In the genomic region with DNA sequence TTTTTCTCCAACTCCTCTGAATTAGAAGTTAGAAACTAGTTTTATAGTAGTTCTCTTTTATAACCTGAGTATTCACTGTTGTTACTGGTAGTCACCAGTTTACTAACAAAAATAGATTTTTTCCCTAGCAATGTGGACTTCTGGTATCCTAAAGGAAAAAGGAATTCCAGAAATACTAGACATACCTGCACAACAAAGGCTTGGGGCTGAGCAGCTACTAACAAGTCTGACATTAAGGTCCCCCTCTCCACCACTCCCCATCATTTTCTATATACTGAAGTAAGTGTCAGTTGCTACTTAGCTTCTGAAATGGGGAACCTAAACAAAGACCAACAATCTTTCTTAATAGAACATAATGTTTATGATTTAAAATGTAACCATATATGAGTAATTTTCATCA, we compare ENCODE assay signal across 13 mouse cellular contexts.
"Had no signal": no experiment of that assay in that cellular context is flagged by ENCODE, and none has a peak within 500 bp of the region (broad histone marks: within the 10 kb centered on the region; RNA-seq: fewer than 3 reads in every experiment).

No protein-coding gene starts in this region.

- DNase-seq: gastrocnemius, postnatal 14 days; gastrocnemius, postnatal 36 days; heart, adult 18-20 months; heart, postnatal 14 days; heart, postnatal 36 days; kidney, adult 11 months; kidney, adult 2 months; kidney, adult 9 months; kidney, postnatal 14 days; kidney, postnatal 36 days; layer of hippocampus, adult 9-11 months; liver; liver, embryonic 13.5 days had no signal
